Mouse (Mus musculus) embryo, embryonic 10.5 days (tissue): ENCODE data around the gene Usp43.

Experiments
- DNase-seq: peaks from one replicate; pipeline ENCODE4 v3.0.0-alpha.2; 2015; ENCODE audit warnings: low spot score

The Usp43 gene

DNA sequence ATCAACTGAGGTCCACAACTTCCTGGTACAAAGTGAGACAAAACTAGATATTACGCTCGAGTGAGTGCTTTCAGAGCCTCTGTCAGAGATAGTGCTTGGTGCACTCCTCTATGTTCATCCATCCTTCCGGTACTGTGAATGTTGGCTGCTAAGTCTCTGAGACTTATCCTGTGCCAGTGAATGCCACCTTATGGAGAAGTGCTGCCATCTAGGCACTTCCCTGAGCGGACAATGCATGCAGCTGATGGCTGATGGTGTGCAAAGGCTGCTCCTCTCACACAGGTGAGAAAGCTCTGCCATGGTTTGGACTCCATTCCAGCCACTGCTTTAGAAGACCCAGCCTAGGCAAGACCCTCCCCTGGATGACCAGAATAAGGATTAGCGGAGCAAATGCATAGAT, 113.9 kb downstream of the Usp43 start:
- DNase-seq: no peak

DNA sequence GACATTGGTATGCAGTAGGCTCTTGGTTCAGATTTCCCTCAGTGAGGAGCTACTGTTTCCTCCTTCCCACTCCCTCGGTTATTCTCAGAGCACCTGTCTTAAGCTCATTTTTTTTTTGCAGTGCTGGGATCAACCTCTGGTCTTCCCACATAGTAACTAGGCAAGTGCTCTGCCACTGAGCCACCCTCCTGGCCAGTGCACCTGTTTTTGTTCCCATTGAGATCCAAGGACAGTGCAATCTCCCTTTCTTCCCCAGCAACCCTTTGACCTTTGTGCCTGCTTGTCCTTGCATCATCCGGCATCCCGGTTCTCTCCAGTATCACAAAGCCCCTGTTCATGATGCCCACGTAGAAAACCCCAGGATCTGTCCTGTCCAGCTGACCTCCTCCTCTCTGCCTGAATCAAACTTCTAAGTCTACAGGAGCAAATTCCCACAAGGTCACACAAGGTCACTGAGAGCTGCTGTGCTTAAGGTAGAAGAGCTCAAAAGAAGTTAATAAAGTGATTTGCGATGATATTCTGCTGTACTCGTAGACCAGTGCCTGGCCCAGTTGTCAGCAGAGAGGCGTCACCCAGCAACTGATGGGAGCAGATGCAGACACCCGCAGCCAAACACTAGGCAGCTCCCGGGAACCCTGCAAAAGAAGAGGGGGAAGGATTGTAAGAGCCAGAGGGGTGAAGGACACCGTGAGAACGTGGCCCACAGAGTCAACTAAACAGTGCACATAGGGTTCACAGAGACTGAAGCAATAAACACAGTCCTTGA, 114.9 kb downstream of the Usp43 start:
- DNase-seq: no peak

DNA sequence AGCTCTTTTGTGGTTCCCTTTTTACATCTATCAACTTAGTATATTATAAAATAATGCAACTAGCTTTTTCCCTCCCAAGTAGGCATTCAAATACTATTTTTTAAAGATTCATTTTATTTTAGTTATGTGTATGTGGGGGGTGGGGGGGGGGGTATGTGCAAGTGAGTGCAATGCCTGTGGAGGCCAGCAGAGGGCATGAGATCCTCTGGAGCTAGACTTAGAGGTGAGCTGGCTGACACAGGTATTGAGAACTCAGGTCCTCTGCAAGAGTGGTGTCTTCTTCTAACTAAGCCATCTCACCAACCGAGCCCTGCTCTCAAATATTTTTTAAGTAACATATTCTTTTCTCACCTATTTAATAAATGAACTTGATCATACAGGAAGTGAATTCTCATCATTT, 116.4 kb downstream of the Usp43 start:
- DNase-seq: no peak
